Mouse (Mus musculus) CH12.LX (cell line): Measurements from ENCODE around the gene Vmn2r13. TPM values are rescaled to one million over a fixed set of nuclear protein-coding genes. Genes with fewer than 3 reads are reported as not detected.
"Not testable (repeated sequence)": the region's sequence is repeated elsewhere in the genome, so short reads cannot be mapped to it uniquely, and the experiment has no call there.

ENCODE experiments used
- DNase-seq: peaks from one replicate; pipeline ENCODE4 v3.0.0-alpha.2; 2013; ENCODE audit errors: extremely low read depth
- H3K27ac ChIP-seq: 2 replicates; pipeline ENCODE4 v1.5.1; 2012; ENCODE audit warnings: low read depth, mild to moderate bottlenecking, control low read depth, moderate library complexity; ENCODE audit not compliant: insufficient read depth
- H3K27me3 ChIP-seq: replicated peaks from 2 replicates; pipeline ENCODE3; 2012; ENCODE audit warnings: inconsistent platforms
- H3K36me3 ChIP-seq, 2 experiments: replicated peaks in 1 of 2; 2 replicates each; pipeline versions ENCODE3 to v1.6.1; 2012; ENCODE audit warnings: inconsistent platforms in 1 of 2, low read length in 1 of 2, mild to moderate bottlenecking in 1 of 2, mixed read lengths in 1 of 2, moderate library complexity in 1 of 2; ENCODE audit not compliant: control insufficient read depth in 1 of 2, insufficient read depth in 1 of 2
- H3K4me1 ChIP-seq, 2 experiments: 2 replicates each; pipeline ENCODE4 v1.6.1; 2012; ENCODE audit warnings: inconsistent platforms in 1 of 2, moderate library complexity in 1 of 2; ENCODE audit not compliant: insufficient read depth in 2 of 2, control insufficient read depth in 1 of 2
- H3K4me2 ChIP-seq: 2 replicates; pipeline ENCODE4 v1.6.1; 2012; ENCODE audit warnings: low read depth, mild to moderate bottlenecking, control low read depth; ENCODE audit not compliant: poor library complexity, insufficient read depth, severe bottlenecking
- H3K4me3 ChIP-seq, 3 experiments: fragments of 150-350 bp in 1 of 3; sonication (generic) in 1 of 3; replicated peaks in 1 of 3; 2 replicates each; pipeline versions ENCODE3 to v1.5.1; 2011 to 2012; ENCODE audit warnings: low read depth in 2 of 3, low read length in 2 of 3, mild to moderate bottlenecking in 2 of 3, moderate library complexity in 2 of 3, control low read depth in 1 of 3, improper control_type of control experiment in 1 of 3, inconsistent platforms in 1 of 3, mixed read lengths in 1 of 3; ENCODE audit not compliant: poor library complexity in 1 of 3
- H3K79me2 ChIP-seq: replicated peaks from 2 replicates; pipeline ENCODE4 v1.6.1; 2012; ENCODE audit warnings: mild to moderate bottlenecking, moderate library complexity; ENCODE audit not compliant: control insufficient read depth, poor library complexity, insufficient read depth, severe bottlenecking; ENCODE audit errors: extremely low read depth
- H3K9ac ChIP-seq: 2 replicates; pipeline ENCODE4 v1.6.1; 2012; ENCODE audit warnings: low read depth, mild to moderate bottlenecking, control low read depth, moderate library complexity; ENCODE audit not compliant: insufficient read depth
- H3K9me3 ChIP-seq: replicated peaks from 2 replicates; pipeline ENCODE3; 2012; ENCODE audit warnings: low read length, inconsistent platforms, mixed read lengths
- BHLHE40 ChIP-seq: IDR thresholded peaks from 2 replicates; pipeline ENCODE4 v1.6.1; 2011; ENCODE audit warnings: mild to moderate bottlenecking, low read depth, low read length, improper control_type of control experiment
- CTCF ChIP-seq, 2 experiments: IDR thresholded peaks in 1 of 2; conservative IDR thresholded peaks in 1 of 2; 2 replicates each; pipeline ENCODE4 v1.5.1; 2011 to 2012; ENCODE audit warnings: low read depth in 2 of 2, low read length in 2 of 2, improper control_type of control experiment in 1 of 2, inconsistent platforms in 1 of 2, mild to moderate bottlenecking in 1 of 2, moderate library complexity in 1 of 2
- ELF1 ChIP-seq: IDR thresholded peaks from 2 replicates; pipeline ENCODE4 v1.6.1; 2014; ENCODE audit warnings: low read depth, mild to moderate bottlenecking, inconsistent platforms, low read length, improper control_type of control experiment
- EP300 ChIP-seq: IDR thresholded peaks from 2 replicates; pipeline ENCODE4 v1.6.1; 2011; ENCODE audit warnings: low read length, improper control_type of control experiment
- ETS1 ChIP-seq: conservative IDR thresholded peaks from 2 replicates; pipeline ENCODE4 v1.6.1; 2012; ENCODE audit warnings: low read depth, mild to moderate bottlenecking, inconsistent platforms, low read length, improper control_type of control experiment, moderate library complexity
- HCFC1 ChIP-seq: IDR thresholded peaks from 2 replicates; pipeline ENCODE4 v1.6.1; 2012; ENCODE audit warnings: low read depth, mild to moderate bottlenecking, inconsistent platforms, low read length, improper control_type of control experiment
- IRF4 ChIP-seq: IDR thresholded peaks from 2 replicates; pipeline ENCODE4 v1.6.1; 2014; ENCODE audit warnings: low read depth, mild to moderate bottlenecking, inconsistent platforms, low read length, improper control_type of control experiment
- KAT2A ChIP-seq: IDR thresholded peaks from 2 replicates; pipeline ENCODE4 v1.6.1; 2012; ENCODE audit warnings: low read length, improper control_type of control experiment, inconsistent platforms; ENCODE audit not compliant: insufficient replicate concordance
- MAZ ChIP-seq: IDR thresholded peaks from 2 replicates; pipeline ENCODE4 v1.6.1; 2012; ENCODE audit warnings: low read depth, mild to moderate bottlenecking, inconsistent platforms, low read length, improper control_type of control experiment, moderate library complexity
- MEF2A ChIP-seq: IDR thresholded peaks from 2 replicates; pipeline ENCODE4 v1.6.1; 2014; ENCODE audit warnings: low read depth, mild to moderate bottlenecking, inconsistent platforms, low read length, improper control_type of control experiment, borderline replicate concordance
- MYC ChIP-seq: IDR thresholded peaks from 2 replicates; pipeline ENCODE4 v1.6.1; 2011; ENCODE audit warnings: low read depth, mild to moderate bottlenecking, improper control_type of control experiment, low read length
- NRF1 ChIP-seq: IDR thresholded peaks from 2 replicates; pipeline ENCODE4 v1.6.1; 2014; ENCODE audit warnings: low read depth, mild to moderate bottlenecking, inconsistent platforms, low read length, improper control_type of control experiment, moderate library complexity
- PAX5 ChIP-seq: IDR thresholded peaks from 2 replicates; pipeline ENCODE4 v1.6.1; 2012; ENCODE audit warnings: low read length, inconsistent platforms, mixed read lengths
- RAD21 ChIP-seq: IDR thresholded peaks from 2 replicates; pipeline ENCODE4 v1.6.1; 2011; ENCODE audit warnings: low read depth, mild to moderate bottlenecking, low read length, improper control_type of control experiment, moderate library complexity
- SMC3 ChIP-seq: IDR thresholded peaks from 2 replicates; pipeline ENCODE4 v1.6.1; 2011; ENCODE audit warnings: low read depth, low read length, improper control_type of control experiment
- UBTF ChIP-seq: IDR thresholded peaks from 2 replicates; pipeline ENCODE4 v1.6.1; 2012; ENCODE audit warnings: low read depth, mild to moderate bottlenecking, inconsistent platforms, low read length, improper control_type of control experiment, moderate library complexity
- ZC3H11A ChIP-seq: IDR thresholded peaks from 2 replicates; pipeline ENCODE4 v1.6.1; 2012; ENCODE audit warnings: low read depth, mild to moderate bottlenecking, inconsistent platforms, low read length, improper control_type of control experiment
- ZKSCAN1 ChIP-seq: IDR thresholded peaks from 2 replicates; pipeline ENCODE4 v1.6.1; 2012; ENCODE audit warnings: low read depth, inconsistent platforms, low read length, improper control_type of control experiment, borderline replicate concordance
- dilution Hi-C: fragments of 300-500 bp; cut with MboI; formaldehyde crosslinking; loops from 2 replicates; pipeline ENCODE4 v1.14.3; 2020; ENCODE audit warnings: low sequenced_read_pairs; ENCODE audit not compliant: extremely low pct_unique_long_range_greater_than_20kb, extremely low pct_ligation_motif_present
- in situ Hi-C: fragments of 300-500 bp; cut with MboI; formaldehyde crosslinking; loops from 3 replicates; pipeline ENCODE4 v1.14.3; 2019; ENCODE audit warnings: low sequenced_read_pairs, low pct_ligation_motif_present, low pct_unique_long_range_greater_than_20kb, mixed read lengths
- polyA plus RNA-seq: library from polyadenylated mRNA; unstranded; fragments of >175 nt; gene quantifications from 2 replicates; pipeline ENCODE4 v1.2.1, GENCODE M21; 2012; ENCODE audit warnings: low read depth; ENCODE audit not compliant: insufficient read length
- total RNA-seq, 2 experiments: library from RNA; depleted of rRNA; stranded (reverse); fragments of 300-350 nt in 1 of 2; fragments of >200 nt in 1 of 2; gene quantifications; 2 replicates each; pipeline ENCODE4 v1.2.3; 2012 to 2014

The Vmn2r13 gene
- total and polyA plus RNA-seq, 3 experiments, result not detected

- dilution Hi-C loops, result no loop called here
- H3K9ac ChIP-seq, result no peak overlapping the region
- H3K27me3 ChIP-seq, result peaks cover 2% of the 10 kb centered on the region
- in situ Hi-C loops, result no loop called here
- H3K4me3 ChIP-seq, result no peak overlapping the region
- H3K79me2 ChIP-seq, result no peaks in the 10 kb centered on the region
- TF ChIP-seq HCFC1 (no peak), MEF2A (no peak), MAZ (no peak), UBTF (no peak), MYC (no peak), NRF1 (no peak), IRF4 (no peak), CTCF (conservative IDR thresholded peaks at IDR 0.05 in 1 of 2, IDR thresholded peaks at IDR 0.05 in 1 of 2; ENCODE audit: low read depth in 2 of 2, low read length in 2 of 2) (no peak), BHLHE40 (no peak), SMC3 (no peak), ZKSCAN1 (no peak), KAT2A (no peak), PAX5 (no peak), ELF1 (no peak), ZC3H11A (no peak), EP300 (no peak), ETS1 (no peak), RAD21 (no peak)
- no peak overlapping the region; the same call in 1 of the 2 replicates for H3K4me2 ChIP-seq
- no peak for DNase-seq
- H3K9me3 ChIP-seq, result no peaks in the 10 kb centered on the region
- no peaks in the 10 kb centered on the region for H3K36me3 ChIP-seq
- H3K27ac ChIP-seq, result no peak overlapping the region
- no peaks in the 10 kb centered on the region for H3K4me1 ChIP-seq
Observed at GRCm38 (mm10) chr5:109160121-109160520, 31.9 kb downstream of the Vmn2r13 start.

- H3K79me2 ChIP-seq, H3K4me2 ChIP-seq, dilution Hi-C loops: not testable (repeated sequence)
Observed at GRCm38 (mm10) chr5:109159576-109159975, 32.4 kb downstream of the Vmn2r13 start.

DNA sequence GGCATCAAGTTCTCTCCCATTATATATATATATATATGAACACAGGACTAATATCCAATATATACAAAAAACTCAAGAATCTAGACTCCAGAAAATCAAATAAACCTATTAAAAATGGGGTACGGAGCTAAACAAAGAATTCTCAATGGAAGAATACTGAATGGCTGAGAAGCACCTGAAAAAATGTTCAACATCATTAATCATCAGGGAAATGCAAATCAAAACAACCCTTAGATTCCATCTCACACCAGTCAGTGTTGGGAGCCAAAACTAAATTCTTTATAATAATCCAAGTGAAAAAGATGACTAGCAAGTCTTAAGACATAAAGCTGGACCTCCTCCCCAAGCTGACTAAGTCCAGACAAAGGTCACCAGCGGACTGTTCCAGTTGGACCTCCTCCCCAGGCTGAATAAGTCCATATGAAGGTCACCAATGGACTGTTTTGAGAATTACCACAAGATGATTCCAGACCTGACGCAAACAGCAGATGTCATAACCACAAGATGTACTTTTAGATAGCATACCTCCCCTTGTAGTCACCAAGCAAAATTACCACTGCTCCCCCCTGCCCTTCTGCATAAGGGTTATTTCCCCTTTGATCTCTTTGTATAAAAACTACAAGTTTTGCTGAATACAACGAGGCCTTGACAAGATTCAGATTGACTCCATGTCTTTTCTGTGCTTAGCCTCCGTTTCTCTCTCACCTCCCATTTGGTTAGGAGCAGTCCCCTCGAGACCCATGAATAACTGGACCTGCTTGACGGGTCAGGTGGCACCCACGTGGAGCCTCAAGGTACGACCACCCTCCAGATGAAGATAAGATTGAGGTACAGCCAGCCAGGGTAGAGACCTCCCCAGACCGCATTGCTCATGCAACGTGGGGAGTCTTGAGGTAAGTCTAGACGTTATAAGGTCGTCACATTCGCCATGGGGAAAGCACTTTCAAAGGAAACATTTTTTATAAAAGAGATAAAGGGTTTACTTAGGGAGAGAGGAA is 33.2 kb downstream of the Vmn2r13 start:
- H3K9me3 ChIP-seq, H3K4me1 ChIP-seq, H3K4me2 ChIP-seq, H3K4me3 ChIP-seq, H3K9ac ChIP-seq, H3K27ac ChIP-seq, DNase-seq, H3K27me3 ChIP-seq, dilution Hi-C loops, H3K36me3 ChIP-seq, H3K79me2 ChIP-seq, in situ Hi-C loops: not testable (repeated sequence)

More at GRCm38 (mm10) chr5:109159576-109159975, 32.4 kb downstream of the Vmn2r13 start:
- DNase-seq, H3K36me3 ChIP-seq, in situ Hi-C loops, H3K9ac ChIP-seq, H3K27ac ChIP-seq, H3K9me3 ChIP-seq, H3K4me1 ChIP-seq, H3K4me3 ChIP-seq, H3K27me3 ChIP-seq: not testable (repeated sequence)
